Mouse (Mus musculus) forebrain, embryonic 11.5 days (tissue): ENCODE results near the gene Gm20388. TPM values are rescaled to one million over a fixed set of nuclear protein-coding genes. Genes with fewer than 3 reads are reported as not detected.

Experiments
- ATAC-seq: fragments of 200-750 bp; cut with Nextera tagmentation; replicated peaks from 2 replicates; pipeline ENCODE4 v1.8.0; 2017; ENCODE audit warnings: moderate TSS enrichment; ENCODE audit not compliant: low FRiP score
- DNase-seq: peaks from one replicate; pipeline ENCODE4 v3.0.0-alpha.2; 2017; ENCODE audit warnings: low spot score
- H3K27ac ChIP-seq: fragments of 300-500 bp; sonication (generic); 2 replicates; pipeline ENCODE4 v1.5.1; 2014; ENCODE audit warnings: low read depth, low read length
- H3K27me3 ChIP-seq: fragments of 300-500 bp; sonication (generic); 2 replicates; pipeline ENCODE4 v1.6.1; 2014; ENCODE audit warnings: mild to moderate bottlenecking, low read length, mixed read lengths; ENCODE audit not compliant: control insufficient read depth, insufficient read depth
- H3K36me3 ChIP-seq: fragments of 300-500 bp; sonication (generic); 2 replicates; pipeline ENCODE4 v1.6.1; 2014; ENCODE audit warnings: mild to moderate bottlenecking, low read length, moderate library complexity, mixed read lengths; ENCODE audit not compliant: control insufficient read depth, insufficient read depth
- H3K4me1 ChIP-seq: fragments of 300-500 bp; sonication (generic); replicated peaks from 2 replicates; pipeline ENCODE4 v1.6.1; 2014; ENCODE audit warnings: low read length, mixed read lengths; ENCODE audit not compliant: control insufficient read depth, insufficient read depth
- H3K4me2 ChIP-seq: fragments of 300-500 bp; sonication (generic); 2 replicates; pipeline ENCODE4 v1.6.1; 2014; ENCODE audit warnings: low read depth, mild to moderate bottlenecking, low read length, moderate library complexity, mixed read lengths; ENCODE audit not compliant: severe bottlenecking
- H3K4me3 ChIP-seq: fragments of 300-500 bp; sonication (generic); 2 replicates; pipeline ENCODE4 v1.5.1; 2014; ENCODE audit warnings: low read depth, low read length
- H3K9ac ChIP-seq: fragments of 300-500 bp; sonication (generic); 2 replicates; pipeline ENCODE4 v1.6.1; 2014; ENCODE audit warnings: low read length
- H3K9me3 ChIP-seq: fragments of 300-500 bp; sonication (generic); 2 replicates; pipeline ENCODE4 v1.6.1; 2016; ENCODE audit warnings: low read length, mixed read lengths; ENCODE audit not compliant: control insufficient read depth
- WGBS: fragments of 180-500 bp; shearing (Covaris S2); extraction: QIAGEN DNeasy Blood & Tissue Kit; methylation state at CpG from one replicate; pipeline ENCODE4 v1.1.7; 2014; 5-methylcytosine and 5-hydroxymethylcytosine counted together
- polyA plus RNA-seq: library from polyadenylated mRNA; unstranded; fragments of >200 nt; fragmentation: Nextera tagmentation; extraction: Ambion mirVana; gene quantifications from 2 replicates; pipeline ENCODE4 v1.2.1, GENCODE M21; 2014

The Gm20388 gene
- polyA plus RNA-seq, 1 experiment from 2014 or later = not detected

- DNase-seq = no peak
- Histone ChIP-seq H3K36me3 (no peaks in the 10 kb centered on the region), H3K4me1 (peaks cover 68% of the 10 kb centered on the region), H3K27ac (no peak overlapping the region), H3K4me2 (no peak overlapping the region), H3K4me3 (no peak overlapping the region), H3K9ac (no peak overlapping the region), H3K27me3 (no peaks in the 10 kb centered on the region), H3K9me3 (no peaks in the 10 kb centered on the region)
- ATAC-seq = no peak
- 84% methylated on average over 5 of the region's 5 CpGs for WGBS
Observed at GRCm38 (mm10) chr8:120420226-120420625, 509.6 kb downstream of the Gm20388 start.

DNA sequence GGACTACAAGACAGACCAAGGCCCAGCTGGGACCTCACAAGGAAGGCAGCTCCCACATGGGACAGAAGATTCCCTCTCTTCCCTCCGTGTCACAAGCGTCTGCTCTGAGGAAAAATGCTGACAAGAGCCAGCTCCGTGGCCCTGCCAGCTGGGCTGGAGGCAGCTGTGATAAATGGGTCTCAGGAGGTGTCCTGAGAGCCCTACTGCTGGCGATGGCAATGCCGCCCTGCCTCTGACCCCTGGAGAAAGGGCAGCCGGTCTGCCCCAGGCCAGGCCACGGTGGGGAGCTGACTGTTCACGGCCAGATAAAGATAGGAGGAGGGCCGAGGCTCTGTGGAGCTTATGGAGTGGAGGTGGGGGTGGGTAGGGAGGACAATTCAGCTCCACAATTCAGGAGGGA is 511.0 kb downstream of the Gm20388 start:
- DNase-seq (no peak), ATAC-seq (no peak)
- no peak overlapping the region for H3K4me2 ChIP-seq
- no peaks in the 10 kb centered on the region for H3K27me3 ChIP-seq
- H3K9ac ChIP-seq = 0 out of 2 replicates have a peak overlapping the region, but pooled peaks have one; percentile 4
- no peak overlapping the region for H3K4me3 ChIP-seq
- H3K4me1 ChIP-seq = peaks cover 69% of the 10 kb centered on the region
- 7% methylated on average over 9 of the region's 9 CpGs for whole genome bisulfite sequencing
- peak overlapping the region; percentile 21; the same call in 1 of the 2 replicates for H3K27ac ChIP-seq
- H3K9me3 ChIP-seq = no peaks in the 10 kb centered on the region
- H3K36me3 ChIP-seq = no peaks in the 10 kb centered on the region

DNA sequence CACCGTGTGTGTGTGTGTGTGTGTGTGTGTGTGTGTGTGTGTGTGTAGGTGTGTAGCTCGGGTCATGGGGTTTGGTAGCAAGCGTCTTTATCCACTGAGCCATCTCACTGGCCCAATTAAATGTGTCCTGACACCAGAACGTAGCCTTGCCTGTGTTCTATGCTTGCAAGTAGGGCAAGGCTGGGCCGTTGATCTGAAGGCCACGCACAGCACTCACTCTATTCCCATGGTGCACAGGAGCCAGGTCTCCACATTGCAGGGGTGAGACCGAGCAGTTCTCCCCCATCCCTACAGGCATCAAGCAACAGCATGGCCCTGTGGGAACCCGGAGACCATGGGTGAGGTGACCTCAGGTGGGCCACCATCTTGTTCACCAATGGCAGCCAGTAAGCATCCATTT is 511.6 kb downstream of the Gm20388 start:
- ATAC-seq (no peak), DNase-seq (no peak)
- Histone ChIP-seq H3K4me2 (no peak overlapping the region), H3K9me3 (no peaks in the 10 kb centered on the region), H3K9ac (no peak overlapping the region), H3K4me1 (peaks cover 69% of the 10 kb centered on the region), H3K4me3 (no peak overlapping the region), H3K27me3 (no peaks in the 10 kb centered on the region), H3K36me3 (no peaks in the 10 kb centered on the region), H3K27ac (no peak overlapping the region)
- 82% methylated on average over 8 of the region's 8 CpGs for WGBS

DNA sequence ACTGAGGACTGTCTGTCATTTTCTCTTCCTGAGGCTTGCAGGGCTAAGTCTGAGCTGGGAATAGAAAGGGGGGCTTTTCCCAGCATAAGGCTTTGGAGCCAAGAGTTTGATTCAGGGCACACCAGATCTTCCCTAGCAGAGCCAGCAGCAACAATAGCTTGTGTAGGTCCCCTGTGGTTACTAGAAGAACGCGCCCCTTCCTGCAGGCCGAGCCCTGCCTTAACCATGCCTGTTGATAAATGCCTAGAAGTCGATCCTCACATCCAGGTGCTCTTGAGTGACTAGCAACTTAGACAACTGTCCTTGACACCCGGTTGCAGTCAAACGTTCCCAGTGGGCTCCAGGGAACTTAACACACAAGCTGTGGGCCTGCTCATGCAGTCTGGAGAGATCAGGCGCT is 512.9 kb downstream of the Gm20388 start:
- WGBS = 25% methylated on average over 7 of the region's 7 CpGs
- H3K27me3 ChIP-seq = no peaks in the 10 kb centered on the region
- no peaks in the 10 kb centered on the region for H3K36me3 ChIP-seq
- ATAC-seq (no peak), DNase-seq (no peak)
- H3K4me1 ChIP-seq = peaks cover 65% of the 10 kb centered on the region
- no peaks in the 10 kb centered on the region for H3K9me3 ChIP-seq
- H3K4me2 ChIP-seq = no peak overlapping the region
- no peak overlapping the region for H3K4me3 ChIP-seq
- H3K27ac ChIP-seq = peak overlapping the region; percentile 98
- H3K9ac ChIP-seq = no peak overlapping the region

DNA sequence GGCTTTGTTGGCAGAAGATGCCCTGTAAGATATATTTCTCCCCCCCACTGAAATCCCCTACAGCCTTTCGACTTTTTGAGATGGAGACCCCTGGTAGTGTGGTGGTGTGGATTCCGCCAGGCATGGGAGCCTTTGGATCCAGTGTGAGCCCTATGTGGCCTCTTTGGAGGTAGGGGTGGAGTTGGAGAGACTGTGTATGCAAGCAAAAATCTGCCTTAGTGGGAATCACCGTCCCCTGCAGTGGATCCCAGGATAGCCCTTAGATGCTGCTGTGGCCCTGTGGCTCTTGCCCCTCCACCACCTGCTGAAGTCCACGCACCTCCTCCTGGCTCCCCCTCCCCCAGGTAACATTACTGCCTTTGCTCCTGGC is 514.2 kb downstream of the Gm20388 start:
- H3K27ac ChIP-seq = peak overlapping the region; percentile 98
- no peak for DNase-seq
- no peak overlapping the region for H3K4me3 ChIP-seq
- H3K36me3 ChIP-seq = no peaks in the 10 kb centered on the region
- WGBS = 15% methylated on average over 4 of the region's 4 CpGs
- ATAC-seq = peak; percentile 8; the same call in 1 of the 2 replicates
- no peaks in the 10 kb centered on the region for H3K27me3 ChIP-seq
- peaks cover 65% of the 10 kb centered on the region for H3K4me1 ChIP-seq
- peak overlapping the region; percentile 32 for H3K4me2 ChIP-seq
- H3K9ac ChIP-seq = peak overlapping the region; percentile 52
- H3K9me3 ChIP-seq = no peaks in the 10 kb centered on the region

GRCm38 (mm10) chr8:120425199-120425941 is 514.7 kb downstream of the Gm20388 start:
- H3K4me1 ChIP-seq = peaks cover 63% of the 10 kb centered on the region
- DNase-seq = peak; percentile 88
- H3K36me3 ChIP-seq = no peaks in the 10 kb centered on the region
- peak; percentile 87 for ATAC-seq
- no peaks in the 10 kb centered on the region for H3K27me3 ChIP-seq
- H3K27ac ChIP-seq = peak overlapping the region; percentile 98
- H3K4me2 ChIP-seq = peak overlapping the region; percentile 32
- peak overlapping the region; percentile 52 for H3K9ac ChIP-seq
- under 1% methylated on average over 8 of the region's 8 CpGs for WGBS
- H3K4me3 ChIP-seq = no peak overlapping the region
- H3K9me3 ChIP-seq = no peaks in the 10 kb centered on the region

GRCm38 (mm10) chr8:120426105-120426504 is 515.5 kb downstream of the Gm20388 start:
- Histone ChIP-seq H3K27me3 (no peaks in the 10 kb centered on the region), H3K4me3 (no peak overlapping the region), H3K27ac (peak overlapping the region; percentile 98), H3K4me2 (peak overlapping the region; percentile 3; the same call in 1 of the 2 replicates), H3K9me3 (no peaks in the 10 kb centered on the region), H3K9ac (peak overlapping the region; percentile 29), H3K4me1 (peaks cover 62% of the 10 kb centered on the region), H3K36me3 (no peaks in the 10 kb centered on the region)
- 27% methylated on average over 1 of the region's 1 CpGs for WGBS
- ATAC-seq (no peak), DNase-seq (no peak)

DNA sequence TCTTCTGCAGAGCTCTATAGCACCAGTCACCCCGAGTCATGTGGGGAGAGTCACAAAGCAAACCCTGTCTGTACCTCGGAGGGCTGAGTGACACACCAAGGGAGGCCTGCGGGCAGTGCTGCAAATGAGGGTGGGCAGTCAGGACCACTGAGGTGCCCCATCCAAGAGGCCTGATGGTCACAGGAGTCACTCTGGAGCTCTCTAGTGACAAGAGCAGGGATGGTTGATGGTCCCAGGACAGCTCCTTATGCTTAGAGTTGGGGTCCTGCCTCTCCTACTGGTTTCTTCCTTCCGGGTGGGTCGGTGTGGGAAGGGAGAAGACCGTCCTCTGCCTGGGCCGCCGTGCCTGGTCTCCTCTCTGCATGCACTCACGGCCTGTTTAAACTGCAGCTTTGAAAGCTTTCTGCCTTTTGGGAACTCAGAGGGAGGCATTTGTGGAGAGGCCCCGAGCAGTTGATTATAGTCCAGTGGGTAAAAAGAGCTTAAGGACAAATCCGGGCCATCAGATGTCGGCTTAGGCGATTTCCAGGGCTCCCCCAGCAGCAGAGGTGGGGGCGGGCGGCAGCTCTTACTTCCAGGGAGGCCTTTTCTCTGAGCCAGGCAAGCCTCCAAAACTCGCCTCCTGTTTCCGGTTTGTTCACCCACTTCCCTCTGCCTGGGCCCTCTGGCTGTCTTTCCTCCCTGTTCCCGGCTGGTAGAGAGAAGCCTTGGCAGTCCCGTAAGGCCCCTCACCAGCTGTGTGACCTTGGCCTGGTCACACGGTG is 516.2 kb downstream of the Gm20388 start:
- no peaks in the 10 kb centered on the region for H3K27me3 ChIP-seq
- peak overlapping the region; percentile 98 for H3K27ac ChIP-seq
- peak overlapping the region; percentile 43 for H3K9ac ChIP-seq
- no peak for DNase-seq
- 13% methylated on average over 20 of the region's 20 CpGs for WGBS
- no peaks in the 10 kb centered on the region for H3K36me3 ChIP-seq
- no peak for ATAC-seq
- H3K9me3 ChIP-seq = no peaks in the 10 kb centered on the region
- H3K4me2 ChIP-seq = no peak overlapping the region
- H3K4me3 ChIP-seq = no peak overlapping the region
- peaks cover 56% of the 10 kb centered on the region for H3K4me1 ChIP-seq
